Mouse (Mus musculus) MEL (cell line): ENCODE data around the gene Cpeb3. TPM values are rescaled to one million over a fixed set of nuclear protein-coding genes. Genes with fewer than 3 reads are reported as not detected.

Experiments
- DNase-seq: peaks from one replicate; pipeline ENCODE4 v3.0.0; 2011; ENCODE audit warnings: low read depth, low spot score
- H3K27ac ChIP-seq: 2 replicates; pipeline ENCODE4 v1.5.1; 2012; ENCODE audit warnings: low read depth, mild to moderate bottlenecking, control low read depth, low read length, moderate library complexity; ENCODE audit not compliant: control insufficient read depth
- H3K27me3 ChIP-seq, 2 experiments: fragments of 150-350 bp in 1 of 2; sonication (generic) in 1 of 2; 2 replicates each; pipeline ENCODE4 v1.6.1; 2012; ENCODE audit warnings: low read length in 2 of 2, mild to moderate bottlenecking in 2 of 2, improper control_type of control experiment in 1 of 2, moderate library complexity in 1 of 2; ENCODE audit not compliant: insufficient read depth in 2 of 2, control insufficient read depth in 1 of 2
- H3K36me3 ChIP-seq, 2 experiments: 2 replicates each; pipeline ENCODE4 v1.6.1; 2012 to 2014; ENCODE audit warnings: low read length in 2 of 2, improper control_type of control experiment in 1 of 2, inconsistent platforms in 1 of 2, mild to moderate bottlenecking in 1 of 2; ENCODE audit not compliant: insufficient read depth in 2 of 2, control insufficient read depth in 1 of 2
- H3K4me1 ChIP-seq, 2 experiments: fragments of 150-350 bp in 1 of 2; sonication (generic) in 1 of 2; 2 replicates each; pipeline ENCODE4 v1.6.1; 2012; ENCODE audit warnings: low read length in 2 of 2, improper control_type of control experiment in 1 of 2, mild to moderate bottlenecking in 1 of 2; ENCODE audit not compliant: insufficient read depth in 2 of 2, control insufficient read depth in 1 of 2
- H3K4me3 ChIP-seq, 2 experiments: fragments of 150-350 bp in 1 of 2; sonication (generic) in 1 of 2; 2 replicates each; pipeline ENCODE4 v1.5.1; 2012; ENCODE audit warnings: low read depth in 2 of 2, low read length in 2 of 2, mild to moderate bottlenecking in 2 of 2, moderate library complexity in 2 of 2, control low read depth in 1 of 2, improper control_type of control experiment in 1 of 2; ENCODE audit not compliant: control insufficient read depth in 1 of 2, insufficient read depth in 1 of 2
- H3K79me2 ChIP-seq: 2 replicates; pipeline ENCODE4 v1.6.1; 2012; ENCODE audit warnings: mild to moderate bottlenecking, low read length, moderate library complexity; ENCODE audit not compliant: control insufficient read depth, poor library complexity, insufficient read depth
- H3K9ac ChIP-seq: 2 replicates; pipeline ENCODE4 v1.6.1; 2012; ENCODE audit warnings: low read depth, mild to moderate bottlenecking, control low read depth, low read length, moderate library complexity; ENCODE audit not compliant: control insufficient read depth, poor library complexity, severe bottlenecking
- H3K9me3 ChIP-seq: fragments of 150-350 bp; sonication (generic); replicated peaks from 2 replicates; pipeline ENCODE4 v1.6.1; 2012; ENCODE audit warnings: mild to moderate bottlenecking, low read length, improper control_type of control experiment, moderate library complexity; ENCODE audit not compliant: insufficient read depth
- CHD1 ChIP-seq: IDR thresholded peaks from 2 replicates; pipeline ENCODE4 v1.6.1; 2012; ENCODE audit warnings: low read depth, mild to moderate bottlenecking, inconsistent platforms, low read length, improper control_type of control experiment
- CTCF ChIP-seq, 3 experiments: IDR thresholded peaks in 2 of 3; conservative IDR thresholded peaks in 1 of 3; 2 replicates each; pipeline ENCODE4 v1.5.1; 2011 to 2012; ENCODE audit warnings: low read length in 3 of 3, low read depth in 2 of 3, mild to moderate bottlenecking in 2 of 3, improper control_type of control experiment in 1 of 3, inconsistent platforms in 1 of 3, mixed read lengths in 1 of 3, moderate library complexity in 1 of 3; ENCODE audit not compliant: control insufficient read depth in 1 of 3, insufficient read depth in 1 of 3, poor library complexity in 1 of 3, severe bottlenecking in 1 of 3
- E2F4 ChIP-seq: IDR thresholded peaks from 2 replicates; pipeline ENCODE4 v1.6.1; 2011; ENCODE audit warnings: low read depth, low read length, improper control_type of control experiment, borderline replicate concordance
- ELF1 ChIP-seq: IDR thresholded peaks from 2 replicates; pipeline ENCODE4 v1.6.1; 2014; ENCODE audit warnings: low read depth, mild to moderate bottlenecking, inconsistent platforms, low read length, improper control_type of control experiment, moderate library complexity
- EP300 ChIP-seq, 2 experiments: IDR thresholded peaks; 2 replicates each; pipeline ENCODE4 v1.6.1; 2011; ENCODE audit warnings: improper control_type of control experiment in 2 of 2, low read length in 2 of 2, low read depth in 1 of 2, mild to moderate bottlenecking in 1 of 2
- HCFC1 ChIP-seq: IDR thresholded peaks from 2 replicates; pipeline ENCODE4 v1.6.1; 2012; ENCODE audit warnings: low read depth, mild to moderate bottlenecking, inconsistent platforms, low read length, improper control_type of control experiment, moderate library complexity
- KAT2A ChIP-seq: conservative IDR thresholded peaks from 2 replicates; pipeline ENCODE4 v1.6.1; 2012; ENCODE audit warnings: low read depth, low read length, improper control_type of control experiment, inconsistent platforms
- MAFK ChIP-seq: IDR thresholded peaks from 2 replicates; pipeline ENCODE4 v1.6.1; 2011; ENCODE audit warnings: low read depth, mild to moderate bottlenecking, low read length, improper control_type of control experiment, borderline replicate concordance
- MAX ChIP-seq: IDR thresholded peaks from 2 replicates; pipeline ENCODE4 v1.6.1; 2011; ENCODE audit warnings: low read length, improper control_type of control experiment
- MAZ ChIP-seq: IDR thresholded peaks from 2 replicates; pipeline ENCODE4 v1.6.1; 2012; ENCODE audit warnings: low read depth, mild to moderate bottlenecking, inconsistent platforms, low read length, improper control_type of control experiment
- MYB ChIP-seq: IDR thresholded peaks from 2 replicates; pipeline ENCODE4 v1.6.1; 2011; ENCODE audit warnings: mild to moderate bottlenecking, low read depth, low read length, improper control_type of control experiment
- NELFE ChIP-seq: IDR thresholded peaks from 2 replicates; pipeline ENCODE4 v1.6.1; 2011; ENCODE audit warnings: low read depth, low read length, improper control_type of control experiment
- POLR2A ChIP-seq, 2 experiments: IDR thresholded peaks; 2 replicates each; pipeline ENCODE4 v1.6.1; 2011 to 2012; ENCODE audit warnings: low read length in 2 of 2, mild to moderate bottlenecking in 2 of 2, control low read depth in 1 of 2, improper control_type of control experiment in 1 of 2, low read depth in 1 of 2, moderate library complexity in 1 of 2; ENCODE audit not compliant: control insufficient read depth in 1 of 2, insufficient read depth in 1 of 2, poor library complexity in 1 of 2
- POLR2AphosphoS2 ChIP-seq: IDR thresholded peaks from 2 replicates; pipeline ENCODE4 v1.6.1; 2011; ENCODE audit warnings: low read length, improper control_type of control experiment
- RCOR1 ChIP-seq: IDR thresholded peaks from 2 replicates; pipeline ENCODE4 v1.6.1; 2012; ENCODE audit warnings: low read depth, mild to moderate bottlenecking, inconsistent platforms, low read length, improper control_type of control experiment
- TBP ChIP-seq: IDR thresholded peaks from 2 replicates; pipeline ENCODE4 v1.8.0; 2011; ENCODE audit warnings: low read depth, low read length, improper control_type of control experiment
- TCF12 ChIP-seq: IDR thresholded peaks from 2 replicates; pipeline ENCODE4 v1.6.1; 2014; ENCODE audit warnings: low read depth, mild to moderate bottlenecking, inconsistent platforms, low read length, improper control_type of control experiment, moderate library complexity
- UBTF ChIP-seq: IDR thresholded peaks from 2 replicates; pipeline ENCODE4 v1.6.1; 2012; ENCODE audit warnings: low read depth, mild to moderate bottlenecking, inconsistent platforms, low read length, improper control_type of control experiment, moderate library complexity, borderline replicate concordance; ENCODE audit not compliant: insufficient read depth
- ZC3H11A ChIP-seq: IDR thresholded peaks from 2 replicates; pipeline ENCODE4 v1.6.1; 2012; ENCODE audit warnings: low read depth, mild to moderate bottlenecking, inconsistent platforms, low read length, improper control_type of control experiment
- ZKSCAN1 ChIP-seq: IDR thresholded peaks from 2 replicates; pipeline ENCODE4 v1.6.1; 2012; ENCODE audit warnings: low read depth, mild to moderate bottlenecking, inconsistent platforms, low read length, improper control_type of control experiment, moderate library complexity
- ZNF384 ChIP-seq: IDR thresholded peaks from 2 replicates; pipeline ENCODE4 v1.6.1; 2012; ENCODE audit warnings: low read depth, mild to moderate bottlenecking, inconsistent platforms, low read length, improper control_type of control experiment
- polyA plus RNA-seq, 2 experiments: library from polyadenylated mRNA; stranded (reverse) in 1 of 2; unstranded in 1 of 2; fragments of >175 nt in 1 of 2; fragments of >200 nt in 1 of 2; gene quantifications; 2 replicates each; pipeline versions ENCODE4 v1.2.1 to v1.2.4; 2012; ENCODE audit warnings: low replicate concordance in 2 of 2, low read depth in 1 of 2; ENCODE audit not compliant: insufficient read length in 2 of 2, insufficient read depth in 1 of 2, missing spikeins in 1 of 2
- total RNA-seq: library from RNA; depleted of rRNA; stranded (reverse); fragments of 300-350 nt; gene quantifications from 2 replicates; pipeline ENCODE4 v1.2.3, GENCODE M21; 2012

Gene Cpeb3
- total and polyA plus RNA-seq, 3 experiments = 0.35 to 0.93 TPM; not detected in 1

GRCm38 (mm10) chr19:37109853-37110252 lies 98.5 kb downstream of the Cpeb3 start:
- no peak overlapping the region for H3K9ac ChIP-seq
- DNase-seq = no peak
- H3K4me3 ChIP-seq = no peak overlapping the region
- H3K27ac ChIP-seq = no peak overlapping the region
- H3K79me2 ChIP-seq = no peaks in the 10 kb centered on the region
- no peaks in the 10 kb centered on the region for H3K9me3 ChIP-seq
- 0 out of 4 replicates have a peak, but pooled peaks cover 0 to 3% of the 10 kb centered on the region in 2 experiments for H3K4me1 ChIP-seq
- no peak for TF ChIP-seq MAFK
- TF ChIP-seq UBTF = no peak
- TF ChIP-seq HCFC1 = no peak
- TF ChIP-seq ZC3H11A = no peak
- no peak for TF ChIP-seq ZKSCAN1
- TF ChIP-seq NELFE = no peak
- TF ChIP-seq TCF12 = no peak
- no peak for TF ChIP-seq MAZ
- TF ChIP-seq E2F4 = no peak
- TF ChIP-seq POLR2A (IDR thresholded peaks at IDR 0.05; ENCODE audit: control insufficient read depth in 1 of 2, insufficient read depth in 1 of 2, low read depth in 1 of 2, low read length in 2 of 2, poor library complexity in 1 of 2) = no peak
- TF ChIP-seq POLR2AphosphoS2 = no peak
- no peak for TF ChIP-seq MYB
- TF ChIP-seq CHD1 = no peak
- no peak for TF ChIP-seq KAT2A
- no peak for TF ChIP-seq RCOR1
- H3K27me3 ChIP-seq = no peaks in the 10 kb centered on the region
- no peaks in the 10 kb centered on the region for H3K36me3 ChIP-seq

- H3K9ac ChIP-seq = no peak overlapping the region
Observed at GRCm38 (mm10) chr19:37100689-37101088, 107.7 kb downstream of the Cpeb3 start.

More at GRCm38 (mm10) chr19:37100689-37101088, 107.7 kb downstream of the Cpeb3 start:
- Histone ChIP-seq H3K36me3 (no peaks in the 10 kb centered on the region), H3K27me3 (no peaks in the 10 kb centered on the region), H3K9me3 (no peaks in the 10 kb centered on the region), H3K79me2 (no peaks in the 10 kb centered on the region), H3K4me1 (no peaks in the 10 kb centered on the region), H3K4me3 (no peak overlapping the region), H3K27ac (no peak overlapping the region)
- no peak for TF ChIP-seq POLR2A (IDR thresholded peaks at IDR 0.05; ENCODE audit: control insufficient read depth in 1 of 2, insufficient read depth in 1 of 2, low read depth in 1 of 2, low read length in 2 of 2, poor library complexity in 1 of 2)
- TF ChIP-seq CTCF (IDR thresholded peaks at IDR 0.05 in 2 of 3, conservative IDR thresholded peaks at IDR 0.05 in 1 of 3; ENCODE audit: control insufficient read depth in 1 of 3, insufficient read depth in 1 of 3, low read depth in 2 of 3, low read length in 3 of 3, poor library complexity in 1 of 3, severe bottlenecking in 1 of 3) = no peak
- no peak for TF ChIP-seq POLR2AphosphoS2
- TF ChIP-seq ZNF384 = no peak
- TF ChIP-seq ELF1 = no peak
- no peak for TF ChIP-seq TBP
- TF ChIP-seq KAT2A = no peak
- TF ChIP-seq RCOR1 = no peak
- TF ChIP-seq MYB = no peak
- TF ChIP-seq ZC3H11A = no peak
- no peak for TF ChIP-seq EP300 (IDR thresholded peaks at IDR 0.05; ENCODE audit: low read depth in 1 of 2, low read length in 2 of 2)
- TF ChIP-seq MAX = no peak
- DNase-seq = no peak
